Mouse (Mus musculus) frontal cortex, postnatal 14 days (tissue): Measurements from ENCODE around the gene Slf1.
"Not testable (repeated sequence)": the region's sequence is repeated elsewhere in the genome, so short reads cannot be mapped to it uniquely, and the experiment has no call there.

Experiments used
- DNase-seq, 2 experiments: peaks; one replicate each; pipeline ENCODE4 v3.0.0; 2022; ENCODE audit warnings: low spot score in 2 of 2

Gene Slf1

DNA sequence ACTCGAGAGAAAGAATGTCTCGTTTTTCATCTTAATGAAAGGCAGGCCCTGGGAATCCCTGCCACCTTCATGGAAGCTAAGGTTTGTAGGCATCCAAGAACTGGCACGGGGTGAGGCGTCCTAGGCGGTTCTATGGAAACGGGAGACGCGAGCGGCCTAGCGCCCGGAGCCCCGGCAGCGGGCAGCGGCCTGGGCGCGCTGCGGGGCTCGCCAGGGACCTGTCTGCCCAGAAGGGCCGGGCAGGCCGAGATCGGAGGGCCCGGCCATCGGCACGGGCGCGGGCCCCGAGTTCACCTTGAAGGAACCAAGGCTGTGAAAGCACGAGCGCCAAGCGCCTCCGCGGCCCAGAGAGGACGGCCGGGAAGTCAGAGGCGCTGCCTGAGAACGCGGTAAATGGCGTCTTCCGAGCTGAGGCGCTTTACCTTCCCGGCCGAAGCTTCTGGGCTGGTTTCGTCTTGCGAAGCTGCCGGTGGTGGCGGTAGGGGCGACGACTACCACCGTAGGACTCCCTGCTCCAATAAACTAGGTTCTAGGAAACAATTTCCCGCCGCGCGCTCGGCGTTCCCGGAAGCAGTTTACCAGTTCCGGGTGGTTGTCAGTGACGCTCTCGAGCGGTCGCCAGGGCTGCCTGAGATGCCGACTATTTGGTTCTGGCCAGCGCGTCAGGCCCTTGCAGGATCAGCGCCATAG is at the start of gene Slf1, which contains the start of gene 2210408I21Rik:
Gene Slf1, minus strand, starts transcription at position 543 of the 690 bp plus-strand sequence.
Gene 2210408I21Rik, plus strand, starts transcription at position 610 of the 690 bp plus-strand sequence.
- DNase-seq: peak; percentile 82 to 90

GRCm38 (mm10) chr13:77177931-77178330 is 42.7 kb upstream of the Slf1 start:
- no peak for DNase-seq

GRCm38 (mm10) chr13:77140890-77141289 is 5.6 kb upstream of the Slf1 start:
- no peak for DNase-seq

DNA sequence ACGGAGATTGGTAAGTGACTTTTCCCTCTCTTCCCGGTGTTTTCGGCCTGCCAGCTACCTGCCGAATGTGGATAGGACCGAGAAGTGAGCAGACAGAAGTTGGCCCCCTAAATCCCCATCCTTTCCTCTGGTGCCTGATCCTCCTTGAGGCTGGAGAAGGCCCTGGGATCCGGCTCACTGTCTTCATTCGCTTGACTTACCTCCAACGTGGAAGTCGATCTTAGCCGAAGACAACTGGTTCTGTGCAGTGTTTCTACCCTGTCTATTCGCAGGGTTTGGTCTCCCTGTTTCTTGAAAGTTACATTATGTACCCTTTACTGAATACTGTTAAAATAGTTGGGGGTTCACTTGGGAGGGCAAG is 328 bp upstream of the Slf1 start:
- DNase-seq: no peak

GRCm38 (mm10) chr13:77131132-77131531 is 4.1 kb downstream of the Slf1 start:
- no peak for DNase-seq

- DNase-seq: no peak
These were observed 7.0 kb downstream of the Slf1 start for GRCm38 (mm10) chr13:77128240-77128639.

GRCm38 (mm10) chr13:77125159-77125558 is 10.1 kb downstream of the Slf1 start:
- DNase-seq: no peak

- DNase-seq: no peak
These were observed 16.6 kb downstream of the Slf1 start for GRCm38 (mm10) chr13:77118695-77119094.

GRCm38 (mm10) chr13:77107734-77108133 is 27.5 kb downstream of the Slf1 start:
- no peak for DNase-seq

DNA sequence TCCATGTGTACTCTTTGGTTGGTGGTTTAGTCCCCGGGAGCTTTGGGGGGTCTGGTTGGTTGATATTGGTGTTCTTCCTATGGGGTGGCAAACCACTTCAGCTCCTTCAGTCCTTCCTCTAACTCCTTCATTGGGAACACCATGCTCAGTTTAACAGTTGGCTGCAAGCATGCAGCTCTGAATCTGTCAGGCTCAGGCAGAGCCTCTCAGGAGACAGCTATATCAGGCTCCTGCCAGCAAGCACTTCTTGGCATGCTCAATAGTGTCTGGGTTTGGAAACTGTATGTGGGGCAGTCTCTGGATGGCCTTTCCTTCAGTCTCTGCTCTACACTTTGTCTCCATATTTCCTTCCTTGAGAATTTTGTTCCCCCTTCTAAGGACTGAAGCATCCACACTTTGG is 42.4 kb downstream of the Slf1 start:
- not testable (repeated sequence) for DNase-seq

- DNase-seq: no peak
These were observed 63.2 kb downstream of the Slf1 start for GRCm38 (mm10) chr13:77072030-77072429.

DNA sequence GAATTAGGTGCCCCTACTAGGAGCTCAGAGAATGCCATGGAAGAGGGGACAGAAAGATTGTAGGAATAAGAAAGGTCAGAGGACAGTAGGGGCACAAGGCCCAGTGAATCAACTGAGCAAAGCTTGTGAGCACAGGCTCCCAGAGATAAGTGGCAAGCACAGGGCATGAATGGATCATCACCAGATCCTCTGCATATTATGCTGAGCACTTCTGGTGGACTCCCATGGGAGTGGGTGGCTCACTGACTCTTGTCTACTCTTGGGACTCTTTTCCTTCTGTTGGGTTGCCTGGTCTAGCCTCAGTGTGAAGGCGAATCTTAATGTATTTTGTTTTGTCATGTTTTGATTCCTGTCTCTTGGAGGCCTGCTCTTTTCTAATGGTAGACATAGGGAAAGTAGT is 66.4 kb downstream of the Slf1 start:
- no peak for DNase-seq

DNA sequence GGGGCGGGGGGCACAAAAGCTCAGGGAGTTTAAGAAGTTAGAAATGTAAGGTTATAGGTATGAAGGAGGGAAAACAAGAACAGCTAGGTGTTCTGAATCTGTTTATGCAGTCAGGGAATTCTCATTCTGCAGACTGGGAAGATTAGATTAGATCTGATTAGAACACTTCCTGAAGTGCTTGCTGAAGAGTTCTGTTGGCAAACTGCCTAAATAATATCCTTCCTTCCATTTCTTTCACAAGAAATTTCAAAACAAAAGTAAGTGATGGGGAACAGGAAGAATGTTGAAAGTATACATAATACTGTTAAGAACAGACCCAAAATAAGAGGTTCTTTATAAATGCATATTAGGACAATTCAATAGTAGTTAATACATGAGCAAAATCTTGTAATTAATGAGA is 72.1 kb downstream of the Slf1 start:
- no peak for DNase-seq

DNA sequence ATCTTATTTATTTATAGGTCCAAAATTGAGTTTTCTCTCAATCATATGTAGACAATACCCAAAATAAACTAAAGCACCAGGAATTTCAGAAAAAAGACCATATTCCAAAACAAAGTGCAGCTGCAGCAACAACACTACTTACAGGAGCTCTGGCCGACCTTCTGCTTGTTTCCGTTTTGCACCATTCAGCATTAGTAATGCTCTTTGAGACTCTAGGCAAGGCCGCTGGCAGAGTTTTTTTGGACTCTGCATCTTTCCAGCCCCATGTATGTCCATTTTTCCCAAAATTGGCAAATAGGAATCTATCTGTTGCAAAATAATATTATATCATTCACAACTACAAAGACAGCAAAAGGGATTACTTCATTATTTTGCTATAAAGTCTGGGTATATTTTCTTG is 85.5 kb downstream of the Slf1 start:
- no peak for DNase-seq

DNA sequence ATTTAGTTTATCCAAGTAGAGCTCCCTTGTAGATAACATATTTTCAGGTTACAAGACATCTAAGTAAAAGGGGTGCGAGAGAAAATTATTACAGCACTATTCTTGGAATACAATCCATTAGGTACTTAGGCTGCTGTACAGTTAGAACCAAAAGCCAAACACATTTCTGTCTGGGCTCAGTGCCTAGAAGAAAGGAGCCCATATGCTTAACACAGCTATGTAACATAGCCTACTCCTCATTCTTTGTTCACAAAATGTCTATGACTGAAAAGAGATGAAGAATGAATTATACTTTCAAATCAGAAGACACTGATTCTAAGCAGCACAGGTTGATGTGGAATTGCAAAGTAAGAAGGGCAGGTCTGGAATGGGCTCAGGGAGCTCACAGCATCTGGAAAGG is 86.8 kb downstream of the Slf1 start:
- DNase-seq: no peak

DNA sequence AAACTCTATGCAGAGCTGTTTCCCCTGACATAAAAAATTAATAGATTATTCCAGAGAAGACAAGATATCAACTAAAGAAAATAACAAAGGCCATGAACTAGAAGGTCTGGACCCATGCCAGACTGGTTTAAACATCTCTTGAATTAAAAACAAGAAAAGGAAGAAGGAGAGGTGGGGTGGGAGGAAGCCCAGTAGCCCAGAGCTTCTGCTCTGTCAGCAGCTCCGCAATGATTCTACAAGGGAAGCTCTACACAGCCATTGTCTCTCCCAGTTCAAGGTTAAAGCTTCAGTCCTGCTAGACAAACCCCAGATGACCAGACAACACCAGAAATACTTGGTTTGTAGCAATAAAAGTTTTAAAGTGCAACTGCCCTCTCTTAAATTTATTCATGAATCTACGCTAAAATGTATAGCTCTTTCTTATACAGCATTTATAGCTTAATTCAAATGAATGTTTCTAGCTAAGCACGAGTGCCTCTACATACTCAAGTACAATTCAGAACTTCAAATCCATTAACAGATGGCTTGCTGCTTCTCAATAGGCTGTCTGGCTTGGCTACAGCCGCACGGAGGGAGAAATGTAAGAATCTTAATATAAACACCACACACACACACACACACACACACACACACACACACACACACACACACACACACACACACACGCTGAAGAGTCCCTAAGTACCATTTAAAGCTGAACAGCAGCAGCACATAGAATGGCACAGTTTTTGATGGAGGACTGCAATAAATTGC is 87.9 kb downstream of the Slf1 start:
- no peak for DNase-seq

- no peak for DNase-seq
These were observed 88.9 kb downstream of the Slf1 start for GRCm38 (mm10) chr13:77046416-77046815.

DNA sequence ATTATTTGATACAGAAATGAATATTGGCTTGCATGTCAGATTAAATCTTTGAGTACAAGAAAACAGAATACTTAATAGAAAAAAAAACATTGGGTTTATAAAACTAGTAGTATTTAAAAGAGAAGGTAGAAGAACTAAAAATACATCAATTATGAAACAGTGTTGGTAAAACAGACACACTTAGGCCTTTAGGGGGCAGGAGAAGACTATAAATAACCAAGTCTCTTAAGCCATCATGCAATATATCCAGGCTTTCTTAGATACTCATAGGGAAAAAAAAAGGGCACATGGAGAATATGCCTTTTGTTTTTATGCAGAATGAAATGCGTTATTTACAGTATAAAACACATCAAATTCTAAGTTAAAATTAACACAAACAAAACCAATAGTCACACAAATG is 89.9 kb downstream of the Slf1 start:
- DNase-seq: no peak

GRCm38 (mm10) chr13:77043375-77043774 is 91.9 kb downstream of the Slf1 start:
- no peak for DNase-seq

DNA sequence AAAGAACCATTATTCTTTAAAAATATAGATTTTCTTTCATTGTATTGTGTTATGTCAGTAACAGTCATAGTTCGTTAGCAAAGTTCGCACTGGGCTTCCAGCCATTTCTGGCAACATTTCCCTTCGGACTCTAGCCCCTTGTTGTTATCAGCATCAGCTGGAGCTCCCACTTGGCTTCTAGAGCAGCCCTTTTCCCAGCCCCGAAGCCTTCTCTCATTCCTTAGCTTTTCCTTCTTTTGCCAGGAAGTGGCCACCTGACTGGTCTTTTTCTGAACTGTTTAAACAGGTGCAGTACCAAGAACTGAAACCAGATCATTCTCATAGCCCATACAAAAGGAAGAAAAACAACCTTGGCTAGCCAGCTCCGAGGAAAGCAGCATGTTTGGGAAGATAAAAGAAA is 105.7 kb downstream of the Slf1 start:
- DNase-seq: no peak

DNA sequence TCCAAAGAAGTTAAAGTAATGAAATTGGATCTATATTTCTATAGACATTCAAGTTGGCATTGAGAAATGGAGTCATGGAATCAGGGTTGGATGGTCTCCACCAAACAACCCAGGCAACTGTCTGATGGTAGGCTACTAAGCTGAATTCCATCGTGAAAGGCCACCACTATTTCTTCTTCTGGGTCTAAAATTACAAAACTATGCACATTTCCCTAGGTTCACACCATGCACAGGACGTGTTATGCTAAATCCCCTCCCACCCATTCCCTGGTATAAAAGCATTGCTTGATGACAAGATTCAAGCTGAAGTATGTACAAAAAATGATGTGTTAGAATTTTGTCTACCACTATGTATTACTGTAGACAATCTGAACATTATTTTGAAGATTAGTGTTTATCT is 116.4 kb downstream of the Slf1 start:
- no peak for DNase-seq

- DNase-seq: no peak
These were observed 131.6 kb downstream of the Slf1 start for GRCm38 (mm10) chr13:77003684-77004083.

DNA sequence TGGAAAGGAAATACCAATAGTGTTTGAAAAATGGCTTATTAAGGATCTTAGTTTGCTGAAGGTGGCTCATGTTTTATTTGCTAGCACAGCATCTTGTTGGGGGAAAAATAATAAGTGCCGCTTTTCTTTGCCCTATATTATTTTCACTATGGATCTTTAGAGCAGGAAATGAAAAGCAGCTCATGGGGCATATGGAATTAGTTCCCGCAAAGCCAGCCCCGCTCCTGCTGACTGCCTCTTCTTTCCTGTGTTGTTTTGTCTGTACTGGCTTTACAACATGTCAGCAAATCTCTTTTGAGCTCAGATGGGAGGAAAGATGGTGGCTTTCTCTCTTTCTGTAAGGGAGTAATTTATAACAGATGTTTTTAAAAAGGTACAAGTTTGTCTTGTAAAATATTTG is 132.6 kb downstream of the Slf1 start:
- DNase-seq: no peak
